Mouse (Mus musculus): ENCODE data around the gene Plcb1. TPM values are rescaled to one million over a fixed set of nuclear protein-coding genes. Genes with fewer than 3 reads are reported as not detected.

Plcb1 gene
- total RNA-seq, 1 experiment = 0.89 TPM

DNA sequence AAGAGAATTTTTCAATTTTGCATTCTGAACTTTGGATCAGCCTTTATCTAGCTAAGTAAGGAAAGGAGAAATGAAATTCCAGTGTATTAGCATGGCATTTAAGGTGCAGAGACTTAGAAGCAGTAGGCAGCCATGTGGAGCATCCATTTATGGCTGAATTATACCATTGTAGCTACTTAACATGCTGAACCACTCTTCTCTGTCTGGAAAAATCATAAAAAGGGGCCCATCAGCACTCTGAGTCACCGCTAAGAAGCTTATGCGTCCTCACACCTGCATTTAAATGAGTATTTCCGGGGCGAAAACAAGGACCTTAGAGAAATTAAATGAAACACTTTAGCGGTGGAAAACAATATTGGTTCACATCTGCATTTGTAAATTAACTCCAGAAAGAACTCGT, 401.8 kb downstream of the Plcb1 start:
- in situ Hi-C loops (cut with MboI; ENCODE audit: low sequenced_read_pairs in 2 of 2, unreplicated experiment in 2 of 2) = no loop called here
- no peaks in the 10 kb centered on the region for H3K4me1 ChIP-seq (ENCODE audit: control insufficient read depth in 2 of 2, insufficient read depth in 2 of 2, low read length in 2 of 2, poor library complexity in 1 of 2)
- no peaks in the 10 kb centered on the region for H3K9me3 ChIP-seq (ENCODE audit: control insufficient read depth, insufficient read depth, low read depth, low read length)
- no peak overlapping the region for H3K27ac ChIP-seq (ENCODE audit: insufficient read depth, low read depth, low read length, poor library complexity, severe bottlenecking)
- DNase-seq (ENCODE audit: low read depth, low spot score) = no peak
- no peak overlapping the region for H3K9ac ChIP-seq (ENCODE audit: insufficient read depth, low read depth, low read length, poor library complexity, severe bottlenecking)
- no peaks in the 10 kb centered on the region for H3K36me3 ChIP-seq (ENCODE audit: control insufficient read depth, insufficient read depth, low read length, poor library complexity, severe bottlenecking)
- H3K4me3 ChIP-seq (ENCODE audit: insufficient read depth in 1 of 2, low read depth in 1 of 2, low read length in 2 of 2, poor library complexity in 1 of 2, severe bottlenecking in 1 of 2) = no peak overlapping the region
- TF ChIP-seq ZC3H11A (IDR thresholded peaks at IDR 0.05; ENCODE audit: borderline replicate concordance, low read depth, low read length) (no peak), HCFC1 (IDR thresholded peaks at IDR 0.05; ENCODE audit: borderline replicate concordance, insufficient read depth, low read length) (no peak), CHD2 (IDR thresholded peaks at IDR 0.05; ENCODE audit: low read depth, low read length) (no peak), ZNF384 (IDR thresholded peaks at IDR 0.05; ENCODE audit: low read depth, low read length) (no peak), MAFK (IDR thresholded peaks at IDR 0.05; ENCODE audit: insufficient read depth, low read depth, low read length) (no peak)

DNA sequence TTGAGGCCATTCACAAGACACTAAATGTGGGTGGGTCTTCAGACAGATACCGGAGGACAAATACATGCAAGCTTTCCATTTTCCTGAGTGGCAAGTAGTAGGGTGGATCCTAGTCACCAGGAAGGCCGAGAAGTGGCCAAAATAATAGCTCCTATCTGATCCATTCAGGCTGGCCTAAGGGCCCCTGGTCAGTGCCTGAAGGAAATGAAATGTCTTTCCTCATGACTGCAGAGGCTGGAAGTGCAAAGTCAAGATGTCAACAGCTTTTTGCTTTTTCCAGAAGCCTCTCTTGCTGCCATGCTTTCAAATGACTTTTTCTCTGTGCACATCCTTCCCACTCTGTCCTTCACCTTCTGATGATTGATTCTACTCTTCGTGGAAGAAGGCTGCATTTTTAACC, 415.0 kb downstream of the Plcb1 start:
- no peak overlapping the region for H3K4me3 ChIP-seq (ENCODE audit: insufficient read depth in 1 of 2, low read depth in 1 of 2, low read length in 2 of 2, poor library complexity in 1 of 2, severe bottlenecking in 1 of 2)
- in situ Hi-C loops (cut with MboI; ENCODE audit: low sequenced_read_pairs in 2 of 2, unreplicated experiment in 2 of 2) = no loop called here
- no peak for DNase-seq (ENCODE audit: low read depth, low spot score)
- no peak overlapping the region for H3K9ac ChIP-seq (ENCODE audit: insufficient read depth, low read depth, low read length, poor library complexity, severe bottlenecking)
- no peaks in the 10 kb centered on the region for H3K36me3 ChIP-seq (ENCODE audit: control insufficient read depth, insufficient read depth, low read length, poor library complexity, severe bottlenecking)
- H3K4me1 ChIP-seq (ENCODE audit: control insufficient read depth in 2 of 2, insufficient read depth in 2 of 2, low read length in 2 of 2, poor library complexity in 1 of 2) = no peaks in the 10 kb centered on the region
- H3K9me3 ChIP-seq (ENCODE audit: control insufficient read depth, insufficient read depth, low read depth, low read length) = no peaks in the 10 kb centered on the region
- no peak for TF ChIP-seq MAFK (IDR thresholded peaks at IDR 0.05; ENCODE audit: insufficient read depth, low read depth, low read length)
- TF ChIP-seq ZNF384 (IDR thresholded peaks at IDR 0.05; ENCODE audit: low read depth, low read length) = no peak
- no peak for TF ChIP-seq CHD2 (IDR thresholded peaks at IDR 0.05; ENCODE audit: low read depth, low read length)
- no peak for TF ChIP-seq ZC3H11A (IDR thresholded peaks at IDR 0.05; ENCODE audit: borderline replicate concordance, low read depth, low read length)
- no peak for TF ChIP-seq HCFC1 (IDR thresholded peaks at IDR 0.05; ENCODE audit: borderline replicate concordance, insufficient read depth, low read length)
- no peak overlapping the region for H3K27ac ChIP-seq (ENCODE audit: insufficient read depth, low read depth, low read length, poor library complexity, severe bottlenecking)

DNA sequence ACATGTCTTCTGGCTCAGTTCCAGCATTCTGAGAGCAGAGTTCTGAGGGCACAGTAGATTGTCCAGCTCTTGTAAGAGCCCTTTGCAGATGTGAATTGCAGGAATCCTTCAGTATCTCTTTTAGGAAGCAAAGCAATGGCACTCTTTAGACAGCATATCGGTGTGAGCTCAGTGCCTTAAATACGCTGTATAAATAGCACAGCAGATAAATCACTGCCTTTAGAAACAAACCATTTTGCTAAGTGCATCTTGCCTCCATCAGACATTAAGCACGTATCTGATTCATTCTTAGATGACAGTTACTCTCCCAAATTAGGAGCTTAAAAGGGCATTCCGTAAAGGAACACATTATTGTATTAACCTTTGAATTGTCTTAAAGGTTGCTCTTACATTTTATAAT, 416.5 kb downstream of the Plcb1 start:
- Histone ChIP-seq H3K9ac (ENCODE audit: insufficient read depth, low read depth, low read length, poor library complexity, severe bottlenecking) (no peak overlapping the region), H3K4me1 (ENCODE audit: control insufficient read depth in 2 of 2, insufficient read depth in 2 of 2, low read length in 2 of 2, poor library complexity in 1 of 2) (no peaks in the 10 kb centered on the region), H3K27ac (ENCODE audit: insufficient read depth, low read depth, low read length, poor library complexity, severe bottlenecking) (no peak overlapping the region), H3K9me3 (ENCODE audit: control insufficient read depth, insufficient read depth, low read depth, low read length) (no peaks in the 10 kb centered on the region), H3K36me3 (ENCODE audit: control insufficient read depth, insufficient read depth, low read length, poor library complexity, severe bottlenecking) (no peaks in the 10 kb centered on the region), H3K4me3 (ENCODE audit: insufficient read depth in 1 of 2, low read depth in 1 of 2, low read length in 2 of 2, poor library complexity in 1 of 2, severe bottlenecking in 1 of 2) (no peak overlapping the region)
- TF ChIP-seq HCFC1 (IDR thresholded peaks at IDR 0.05; ENCODE audit: borderline replicate concordance, insufficient read depth, low read length) (no peak), MAFK (IDR thresholded peaks at IDR 0.05; ENCODE audit: insufficient read depth, low read depth, low read length) (no peak), ZNF384 (IDR thresholded peaks at IDR 0.05; ENCODE audit: low read depth, low read length) (no peak), CHD2 (IDR thresholded peaks at IDR 0.05; ENCODE audit: low read depth, low read length) (no peak), ZC3H11A (IDR thresholded peaks at IDR 0.05; ENCODE audit: borderline replicate concordance, low read depth, low read length) (no peak)
- in situ Hi-C loops (cut with MboI; ENCODE audit: low sequenced_read_pairs in 2 of 2, unreplicated experiment in 2 of 2) = no loop called here
- no peak for DNase-seq (ENCODE audit: low read depth, low spot score)

DNA sequence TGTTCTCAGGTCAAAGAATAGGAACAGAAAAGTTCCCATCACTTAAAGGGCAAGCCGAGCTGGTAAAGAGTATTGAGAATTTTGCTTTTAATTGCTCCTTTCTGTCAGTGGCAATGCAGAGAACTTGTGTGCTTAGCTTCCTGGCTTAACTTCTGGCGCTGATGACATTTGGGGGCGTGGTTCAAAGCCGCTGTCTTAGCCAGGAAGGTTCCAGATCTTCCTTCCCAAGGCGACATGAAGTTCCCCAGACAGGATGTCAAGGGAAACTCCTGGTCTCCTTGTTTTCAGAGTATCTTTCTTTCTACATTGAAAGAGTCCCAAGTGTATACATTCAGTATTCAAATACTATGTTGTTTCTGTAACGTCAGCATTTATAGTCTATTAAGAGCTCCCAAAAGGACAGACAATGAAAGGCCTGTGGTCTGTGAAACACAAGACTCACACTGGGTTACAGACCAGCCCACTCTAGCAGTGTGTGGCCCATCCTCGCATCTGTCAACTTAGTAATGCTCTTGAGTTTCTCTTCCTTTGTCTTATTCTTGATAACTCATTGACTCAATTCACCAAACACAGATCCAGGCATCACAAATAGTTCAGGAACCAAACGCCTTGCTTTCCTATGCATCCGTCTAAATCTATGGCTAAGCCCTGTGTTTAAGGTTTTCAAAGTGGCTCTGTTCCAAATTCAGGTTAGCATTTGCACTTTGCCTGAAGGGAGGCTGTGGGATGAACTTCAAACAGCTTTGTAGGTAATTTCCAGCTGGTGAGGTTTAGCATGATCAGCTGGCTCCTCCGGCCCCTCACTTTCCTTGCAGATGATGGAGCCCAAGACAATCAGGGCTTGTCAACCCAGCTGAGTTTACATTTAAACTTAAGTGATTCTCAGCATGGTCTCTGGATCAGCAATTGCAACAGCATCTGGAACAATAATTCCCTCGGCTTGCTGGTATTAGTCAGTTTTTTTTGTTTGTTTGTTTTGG, 418.6 kb downstream of the Plcb1 start:
- Histone ChIP-seq H3K4me1 (ENCODE audit: control insufficient read depth in 2 of 2, insufficient read depth in 2 of 2, low read length in 2 of 2, poor library complexity in 1 of 2) (no peaks in the 10 kb centered on the region), H3K9ac (ENCODE audit: insufficient read depth, low read depth, low read length, poor library complexity, severe bottlenecking) (no peak overlapping the region), H3K4me3 (ENCODE audit: insufficient read depth in 1 of 2, low read depth in 1 of 2, low read length in 2 of 2, poor library complexity in 1 of 2, severe bottlenecking in 1 of 2) (no peak overlapping the region), H3K27ac (ENCODE audit: insufficient read depth, low read depth, low read length, poor library complexity, severe bottlenecking) (no peak overlapping the region), H3K9me3 (ENCODE audit: control insufficient read depth, insufficient read depth, low read depth, low read length) (no peaks in the 10 kb centered on the region), H3K36me3 (ENCODE audit: control insufficient read depth, insufficient read depth, low read length, poor library complexity, severe bottlenecking) (no peaks in the 10 kb centered on the region)
- TF ChIP-seq CHD2 (IDR thresholded peaks at IDR 0.05; ENCODE audit: low read depth, low read length) (no peak), ZNF384 (IDR thresholded peaks at IDR 0.05; ENCODE audit: low read depth, low read length) (no peak), ZC3H11A (IDR thresholded peaks at IDR 0.05; ENCODE audit: borderline replicate concordance, low read depth, low read length) (no peak), HCFC1 (IDR thresholded peaks at IDR 0.05; ENCODE audit: borderline replicate concordance, insufficient read depth, low read length) (no peak), MAFK (IDR thresholded peaks at IDR 0.05; ENCODE audit: insufficient read depth, low read depth, low read length) (no peak)
- DNase-seq (ENCODE audit: low read depth, low spot score) = no peak
- in situ Hi-C loops (cut with MboI; ENCODE audit: low sequenced_read_pairs in 2 of 2, unreplicated experiment in 2 of 2) = no loop called here
